Mouse (Mus musculus) thymus, postnatal 10 days (tissue): ENCODE measurements around the gene Cbx7.
"Not testable (repeated sequence)": the region's sequence is repeated elsewhere in the genome, so short reads cannot be mapped to it uniquely, and the experiment has no call there.

Experiments
- DNase-seq, 2 experiments: peaks; one replicate each; pipeline ENCODE4 v3.0.0; 2021; ENCODE audit warnings: low spot score in 2 of 2

The Cbx7 gene

GRCm38 (mm10) chr15:79927637-79928122 is 43.2 kb downstream of the Cbx7 start:
- DNase-seq = peak; percentile 95 to 96

GRCm38 (mm10) chr15:79926856-79927416 is 44.0 kb downstream of the Cbx7 start:
- DNase-seq = peak in 1 of 2 experiments; percentile 28

GRCm38 (mm10) chr15:79919787-79920186 is 51.1 kb downstream of the Cbx7 start:
- DNase-seq = no peak

- no peak for DNase-seq
These were observed 52.4 kb downstream of the Cbx7 start for GRCm38 (mm10) chr15:79918485-79918884.

GRCm38 (mm10) chr15:79917111-79917720 is 53.7 kb downstream of the Cbx7 start:
- no peak for DNase-seq

- DNase-seq = no peak
These were observed 54.8 kb downstream of the Cbx7 start for GRCm38 (mm10) chr15:79916150-79916549.

- no peak for DNase-seq
These were observed 56.6 kb downstream of the Cbx7 start for GRCm38 (mm10) chr15:79914357-79914756.

GRCm38 (mm10) chr15:79913761-79914346 is 57.1 kb downstream of the Cbx7 start:
- DNase-seq = no peak

- no peak for DNase-seq
These were observed 59.6 kb downstream of the Cbx7 start for GRCm38 (mm10) chr15:79911339-79911738.

GRCm38 (mm10) chr15:79910812-79911211 is 60.1 kb downstream of the Cbx7 start:
- not testable (repeated sequence) for DNase-seq

GRCm38 (mm10) chr15:79909006-79909405 is 61.9 kb downstream of the Cbx7 start:
- not testable (repeated sequence) for DNase-seq

GRCm38 (mm10) chr15:79906855-79907254 is 64.1 kb downstream of the Cbx7 start:
- DNase-seq = no peak

GRCm38 (mm10) chr15:79905211-79905610 is 65.7 kb downstream of the Cbx7 start:
- no peak for DNase-seq

- DNase-seq = not testable (repeated sequence)
These were observed 66.2 kb downstream of the Cbx7 start for GRCm38 (mm10) chr15:79904678-79905077.

- DNase-seq = no peak
These were observed 67.0 kb downstream of the Cbx7 start for GRCm38 (mm10) chr15:79903963-79904362.

GRCm38 (mm10) chr15:79903081-79903480 is 67.8 kb downstream of the Cbx7 start:
- not testable (repeated sequence) for DNase-seq

GRCm38 (mm10) chr15:79901399-79901798 is 69.5 kb downstream of the Cbx7 start:
- no peak for DNase-seq

GRCm38 (mm10) chr15:79900751-79901150 is 70.2 kb downstream of the Cbx7 start:
- DNase-seq = no peak

- no peak for DNase-seq
These were observed 71.0 kb downstream of the Cbx7 start for GRCm38 (mm10) chr15:79899828-79900510.

GRCm38 (mm10) chr15:79898988-79899387 is 71.9 kb downstream of the Cbx7 start:
- DNase-seq = no peak

- DNase-seq = no peak
These were observed 74.7 kb downstream of the Cbx7 start for GRCm38 (mm10) chr15:79896080-79896725.
